Mouse (Mus musculus): ENCODE data around the gene Zfp773. TPM values are rescaled to one million over a fixed set of nuclear protein-coding genes. Genes with fewer than 3 reads are reported as not detected.

The Zfp773 gene
- polyA plus RNA-seq, 1 experiment from 2014 or later, result 1.8 TPM

GRCm38 (mm10) chr7:7120921-7121601 lies 15.5 kb downstream of the Zfp773 start, which contains the start of gene Zfp954:
Gene Zfp954, minus strand, starts transcription at chr7:7121488.
- no peaks in the 10 kb centered on the region for H3K27me3 ChIP-seq (ENCODE audit: control insufficient read depth, insufficient read depth, low read length)
- H3K4me1 ChIP-seq (ENCODE audit: control insufficient read depth, insufficient read depth, low read length), result 0 out of 2 replicates have a peak, but pooled peaks cover 6% of the 10 kb centered on the region
- peak within 1 kb of the TSS; percentile 56 for H3K4me2 ChIP-seq (ENCODE audit: low read depth, low read length)
- peak; percentile 95 for ATAC-seq (ENCODE audit: insufficient read depth, low FRiP score)
- peak within 1 kb of the TSS; percentile 64 for H3K27ac ChIP-seq (ENCODE audit: low read length)
- H3K36me3 ChIP-seq (ENCODE audit: control insufficient read depth, insufficient read depth, low read length), result peaks cover 14% of the 10 kb centered on the region; the same call in 1 of the 2 replicates
- no peaks in the 10 kb centered on the region for H3K9me3 ChIP-seq (replicated peaks; ENCODE audit: control insufficient read depth, low read length)
- WGBS, result under 1% methylated on average over 30 of the region's 30 CpGs
- H3K9ac ChIP-seq (ENCODE audit: low read length), result peak within 1 kb of the TSS; percentile 76
- peak within 1 kb of the TSS; percentile 70 for H3K4me3 ChIP-seq (replicated peaks; ENCODE audit: low read length)

- H3K36me3 ChIP-seq (ENCODE audit: control insufficient read depth, insufficient read depth, low read length), result peaks cover 29% of the 10 kb centered on the region
- H3K4me3 ChIP-seq (replicated peaks; ENCODE audit: low read length), result no peak overlapping the region
- no peaks in the 10 kb centered on the region for H3K27me3 ChIP-seq (ENCODE audit: control insufficient read depth, insufficient read depth, low read length)
- ATAC-seq (ENCODE audit: insufficient read depth, low FRiP score), result no peak
- 90% methylated on average over 2 of the region's 2 CpGs for WGBS
- H3K9ac ChIP-seq (ENCODE audit: low read length), result no peak overlapping the region
- H3K4me1 ChIP-seq (ENCODE audit: control insufficient read depth, insufficient read depth, low read length), result 0 out of 2 replicates have a peak, but pooled peaks cover 6% of the 10 kb centered on the region
- no peak overlapping the region for H3K4me2 ChIP-seq (ENCODE audit: low read depth, low read length)
- H3K9me3 ChIP-seq (replicated peaks; ENCODE audit: control insufficient read depth, low read length), result no peaks in the 10 kb centered on the region
- no peak overlapping the region for H3K27ac ChIP-seq (ENCODE audit: low read length)
Observed at GRCm38 (mm10) chr7:7118441-7118840, 18.1 kb downstream of the Zfp773 start.

- H3K27me3 ChIP-seq (ENCODE audit: control insufficient read depth, insufficient read depth, low read length), result no peaks in the 10 kb centered on the region
- no peak for ATAC-seq (ENCODE audit: insufficient read depth, low FRiP score)
- WGBS, result 90% methylated on average over 7 of the region's 7 CpGs
Observed at GRCm38 (mm10) chr7:7108501-7108900, 28.1 kb downstream of the Zfp773 start.

More at GRCm38 (mm10) chr7:7108501-7108900, 28.1 kb downstream of the Zfp773 start:
- no peaks in the 10 kb centered on the region for H3K4me1 ChIP-seq (ENCODE audit: control insufficient read depth, insufficient read depth, low read length)
- no peak overlapping the region for H3K4me2 ChIP-seq (ENCODE audit: low read depth, low read length)
- H3K27ac ChIP-seq (ENCODE audit: low read length), result no peak overlapping the region
- H3K9me3 ChIP-seq (replicated peaks; ENCODE audit: control insufficient read depth, low read length), result no peaks in the 10 kb centered on the region
- H3K36me3 ChIP-seq (ENCODE audit: control insufficient read depth, insufficient read depth, low read length), result no peaks in the 10 kb centered on the region
- no peak overlapping the region for H3K9ac ChIP-seq (ENCODE audit: low read length)
- no peak overlapping the region for H3K4me3 ChIP-seq (replicated peaks; ENCODE audit: low read length)

Other genes starting within 250 kb of the Zfp773 start
- not detected in 2 replicates for gene Aurkc, start 141.5 kb downstream of the Zfp773 start, polyA plus RNA-seq (2015; fragmentation: Nextera tagmentation; extraction: Ambion mirVana)
- gene Zfp954, start 15.3 kb downstream of the Zfp773 start, polyA plus RNA-seq (2015; fragmentation: Nextera tagmentation; extraction: Ambion mirVana), result 14.7 and 15.8 TPM in 2 replicates
- 1.8 and 2.3 TPM in 2 replicates for gene Zfp418, start 34.6 kb upstream of the Zfp773 start, polyA plus RNA-seq (2015; fragmentation: Nextera tagmentation; extraction: Ambion mirVana)
- 7.7 and 9.7 TPM in 2 replicates for gene Zfp772, start 73.2 kb upstream of the Zfp773 start, polyA plus RNA-seq (2015; fragmentation: Nextera tagmentation; extraction: Ambion mirVana)
- gene Vmn2r29, start 110.6 kb upstream of the Zfp773 start, polyA plus RNA-seq (2015; fragmentation: Nextera tagmentation; extraction: Ambion mirVana), result 0.82 and 1.0 TPM in 2 replicates
- 1.5 and 3.7 TPM in 2 replicates for gene Gm45844, start 141.5 kb upstream of the Zfp773 start, polyA plus RNA-seq (2015; fragmentation: Nextera tagmentation; extraction: Ambion mirVana)
- 51.4 and 59.2 TPM in 2 replicates for gene Clcn4, start 164.1 kb upstream of the Zfp773 start, polyA plus RNA-seq (2015; fragmentation: Nextera tagmentation; extraction: Ambion mirVana)
- 0.03 TPM in 1 of 2 replicates, not detected in the other for gene Vmn2r30, start 200.9 kb upstream of the Zfp773 start, polyA plus RNA-seq (2015; fragmentation: Nextera tagmentation; extraction: Ambion mirVana)
- gene Gm45783, start 237.8 kb upstream of the Zfp773 start, polyA plus RNA-seq (2015; fragmentation: Nextera tagmentation; extraction: Ambion mirVana), result not detected in 2 replicates